Mouse (Mus musculus) midbrain, embryonic 13.5 days (tissue): ENCODE results near the gene Pate2. TPM values are rescaled to one million over a fixed set of nuclear protein-coding genes. Genes with fewer than 3 reads are reported as not detected.

Source experiments
- ATAC-seq: fragments of 200-750 bp; cut with Nextera tagmentation; 2 replicates; pipeline ENCODE4 v1.8.0; 2017; ENCODE audit warnings: mild to moderate bottlenecking, moderate TSS enrichment, moderate library complexity
- H3K27ac ChIP-seq: fragments of 300-500 bp; sonication (generic); 2 replicates; pipeline ENCODE4 v1.5.1; 2015; ENCODE audit warnings: inconsistent platforms, mild to moderate bottlenecking, moderate library complexity
- H3K27me3 ChIP-seq: fragments of 300-500 bp; sonication (generic); 2 replicates; pipeline ENCODE4 v1.6.1; 2015; ENCODE audit warnings: mild to moderate bottlenecking, inconsistent platforms
- H3K36me3 ChIP-seq: fragments of 300-500 bp; sonication (generic); 2 replicates; pipeline ENCODE4 v1.6.1; 2015; ENCODE audit warnings: mild to moderate bottlenecking, inconsistent platforms
- H3K4me1 ChIP-seq: fragments of 300-500 bp; sonication (generic); replicated peaks from 2 replicates; pipeline ENCODE4 v1.6.1; 2015; ENCODE audit warnings: inconsistent platforms
- H3K4me2 ChIP-seq: fragments of 300-500 bp; sonication (generic); replicated peaks from 2 replicates; pipeline ENCODE4 v1.6.1; 2015; ENCODE audit warnings: moderate library complexity, mild to moderate bottlenecking, inconsistent platforms
- H3K4me3 ChIP-seq: fragments of 300-500 bp; sonication (generic); replicated peaks from 2 replicates; pipeline ENCODE4 v1.5.1; 2015; ENCODE audit warnings: mild to moderate bottlenecking, inconsistent platforms
- H3K9ac ChIP-seq: fragments of 300-500 bp; sonication (generic); replicated peaks from 2 replicates; pipeline ENCODE4 v1.6.1; 2015; ENCODE audit warnings: mild to moderate bottlenecking, inconsistent platforms
- H3K9me3 ChIP-seq: fragments of 300-500 bp; sonication (generic); 2 replicates; pipeline ENCODE4 v1.6.1; 2016; ENCODE audit warnings: mild to moderate bottlenecking, inconsistent platforms
- WGBS: fragments of 180-500 bp; shearing (Covaris S2); methylation state at CpG from one replicate; pipeline ENCODE4 v1.1.7; 2015; 5-methylcytosine and 5-hydroxymethylcytosine counted together
- polyA plus RNA-seq: library from polyadenylated mRNA; unstranded; fragments of >200 nt; fragmentation: Nextera tagmentation; extraction: Ambion mirVana; gene quantifications from 2 replicates; pipeline ENCODE4 v1.2.1, GENCODE M21; 2015

Gene Pate2
- polyA plus RNA-seq, 1 experiment from 2014 or later: 2.1 TPM

GRCm38 (mm10) chr9:35539001-35539750, 30.9 kb upstream of the Pate2 start:
- Histone ChIP-seq H3K27ac (no peak overlapping the region), H3K9me3 (no peaks in the 10 kb centered on the region), H3K9ac (0 out of 2 replicates have a peak overlapping the region, but pooled peaks have one; percentile 25), H3K36me3 (peaks cover 19% of the 10 kb centered on the region; the same call in 1 of the 2 replicates), H3K4me2 (no peak overlapping the region), H3K4me1 (no peaks in the 10 kb centered on the region), H3K4me3 (no peak overlapping the region), H3K27me3 (no peaks in the 10 kb centered on the region)
- 77% methylated on average over 13 of the region's 13 CpGs for WGBS
- ATAC-seq: no peak

GRCm38 (mm10) chr9:35541024-35541423, 29.1 kb upstream of the Pate2 start:
- 0 out of 2 replicates have a peak, but pooled peaks cover 2% of the 10 kb centered on the region for H3K27me3 ChIP-seq
- no peak overlapping the region for H3K4me3 ChIP-seq
- WGBS: 87% methylated on average over 5 of the region's 5 CpGs
- peaks cover 37% of the 10 kb centered on the region for H3K36me3 ChIP-seq
- no peak for ATAC-seq
- no peaks in the 10 kb centered on the region for H3K4me1 ChIP-seq
- no peak overlapping the region for H3K27ac ChIP-seq
- no peak overlapping the region for H3K9ac ChIP-seq
- H3K9me3 ChIP-seq: no peaks in the 10 kb centered on the region
- no peak overlapping the region for H3K4me2 ChIP-seq

GRCm38 (mm10) chr9:35541488-35541887, 28.6 kb upstream of the Pate2 start:
- H3K27ac ChIP-seq: no peak overlapping the region
- no peak overlapping the region for H3K4me2 ChIP-seq
- no peak overlapping the region for H3K4me3 ChIP-seq
- peaks cover 40% of the 10 kb centered on the region for H3K36me3 ChIP-seq
- 0 out of 2 replicates have a peak, but pooled peaks cover 2% of the 10 kb centered on the region for H3K27me3 ChIP-seq
- no peaks in the 10 kb centered on the region for H3K4me1 ChIP-seq
- no peak overlapping the region for H3K9ac ChIP-seq
- no peaks in the 10 kb centered on the region for H3K9me3 ChIP-seq
- WGBS: 7% methylated on average over 6 of the region's 6 CpGs
- peak; percentile 85 for ATAC-seq

GRCm38 (mm10) chr9:35541941-35542340, 28.1 kb upstream of the Pate2 start:
- 77% methylated on average over 6 of the region's 6 CpGs for WGBS
- ATAC-seq: no peak
- H3K9ac ChIP-seq: no peak overlapping the region

GRCm38 (mm10) chr9:35543099-35543860, 26.8 kb upstream of the Pate2 start:
- Histone ChIP-seq H3K36me3 (peaks cover 49% of the 10 kb centered on the region), H3K9me3 (no peaks in the 10 kb centered on the region), H3K27ac (no peak overlapping the region), H3K4me1 (no peaks in the 10 kb centered on the region), H3K4me3 (no peak overlapping the region), H3K9ac (no peak overlapping the region), H3K27me3 (0 out of 2 replicates have a peak, but pooled peaks cover 2% of the 10 kb centered on the region), H3K4me2 (no peak overlapping the region)
- ATAC-seq: no peak
- 73% methylated on average over 14 of the region's 14 CpGs for WGBS

More at GRCm38 (mm10) chr9:35541941-35542340, 28.1 kb upstream of the Pate2 start:
- Histone ChIP-seq H3K27me3 (0 out of 2 replicates have a peak, but pooled peaks cover 2% of the 10 kb centered on the region), H3K36me3 (peaks cover 44% of the 10 kb centered on the region), H3K4me1 (no peaks in the 10 kb centered on the region), H3K4me2 (no peak overlapping the region), H3K4me3 (no peak overlapping the region), H3K27ac (no peak overlapping the region), H3K9me3 (no peaks in the 10 kb centered on the region)

GRCm38 (mm10) chr9:35544666-35545065, 25.4 kb upstream of the Pate2 start:
- Histone ChIP-seq H3K36me3 (peaks cover 51% of the 10 kb centered on the region), H3K4me3 (no peak overlapping the region), H3K9ac (no peak overlapping the region), H3K9me3 (no peaks in the 10 kb centered on the region), H3K4me2 (no peak overlapping the region), H3K4me1 (no peaks in the 10 kb centered on the region), H3K27ac (no peak overlapping the region), H3K27me3 (0 out of 2 replicates have a peak, but pooled peaks cover 2% of the 10 kb centered on the region)
- ATAC-seq: no peak
- WGBS: 82% methylated on average over 2 of the region's 2 CpGs

- Histone ChIP-seq H3K9ac (no peak overlapping the region), H3K4me1 (no peaks in the 10 kb centered on the region), H3K36me3 (peaks cover 50% of the 10 kb centered on the region), H3K4me3 (no peak overlapping the region), H3K27me3 (0 out of 2 replicates have a peak, but pooled peaks cover 2% of the 10 kb centered on the region), H3K4me2 (no peak overlapping the region), H3K9me3 (no peaks in the 10 kb centered on the region), H3K27ac (no peak overlapping the region)
- 76% methylated on average over 12 of the region's 12 CpGs for WGBS
- ATAC-seq: no peak
Measured at GRCm38 (mm10) chr9:35545704-35546103, 24.4 kb upstream of the Pate2 start.

- Histone ChIP-seq H3K36me3 (peaks cover 55% of the 10 kb centered on the region), H3K4me3 (no peak overlapping the region)
Measured at GRCm38 (mm10) chr9:35546745-35547144, 23.3 kb upstream of the Pate2 start.

GRCm38 (mm10) chr9:35548455-35548854, 21.6 kb upstream of the Pate2 start:
- H3K4me1 ChIP-seq: no peaks in the 10 kb centered on the region
- H3K4me2 ChIP-seq: no peak overlapping the region
- no peak overlapping the region for H3K27ac ChIP-seq
- 86% methylated on average over 9 of the region's 9 CpGs for WGBS
- no peak overlapping the region for H3K9ac ChIP-seq
- peaks cover 47% of the 10 kb centered on the region for H3K36me3 ChIP-seq
- H3K4me3 ChIP-seq: no peak overlapping the region
- ATAC-seq: no peak
- no peaks in the 10 kb centered on the region for H3K9me3 ChIP-seq
- 0 out of 2 replicates have a peak, but pooled peaks cover 2% of the 10 kb centered on the region for H3K27me3 ChIP-seq

More at GRCm38 (mm10) chr9:35546745-35547144, 23.3 kb upstream of the Pate2 start:
- ATAC-seq: no peak
- 85% methylated on average over 9 of the region's 9 CpGs for WGBS
- no peaks in the 10 kb centered on the region for H3K4me1 ChIP-seq
- no peaks in the 10 kb centered on the region for H3K9me3 ChIP-seq
- H3K27me3 ChIP-seq: 0 out of 2 replicates have a peak, but pooled peaks cover 2% of the 10 kb centered on the region
- H3K27ac ChIP-seq: no peak overlapping the region
- no peak overlapping the region for H3K4me2 ChIP-seq
- no peak overlapping the region for H3K9ac ChIP-seq

- no peaks in the 10 kb centered on the region for H3K9me3 ChIP-seq
- peaks cover 14% of the 10 kb centered on the region; the same call in 1 of the 2 replicates for H3K27me3 ChIP-seq
- WGBS: 77% methylated on average over 12 of the region's 12 CpGs
- peaks cover 27% of the 10 kb centered on the region for H3K4me1 ChIP-seq
- H3K4me3 ChIP-seq: no peak overlapping the region
- H3K36me3 ChIP-seq: peaks cover 24% of the 10 kb centered on the region
- H3K4me2 ChIP-seq: no peak overlapping the region; the same call in 1 of the 2 replicates
- no peak for ATAC-seq
- H3K27ac ChIP-seq: no peak overlapping the region
- H3K9ac ChIP-seq: no peak overlapping the region
Measured at GRCm38 (mm10) chr9:35556494-35557102, 13.5 kb upstream of the Pate2 start.

GRCm38 (mm10) chr9:35558257-35559008, 11.7 kb upstream of the Pate2 start, which contains the start of the genes Ddx25 and Pus3:
Gene Ddx25 (minus strand): TSS chr9:35558528.
Gene Pus3 (plus strand): TSS chr9:35558595.
- ATAC-seq: peak; percentile 89
- Histone ChIP-seq H3K27ac (peak within 1 kb of the TSS; percentile 74), H3K4me1 (peaks cover 27% of the 10 kb centered on the region), H3K9ac (peak within 1 kb of the TSS; percentile 74), H3K4me3 (peak within 1 kb of the TSS; percentile 66), H3K9me3 (no peaks in the 10 kb centered on the region), H3K4me2 (peak within 1 kb of the TSS; percentile 84), H3K36me3 (peaks cover 22% of the 10 kb centered on the region), H3K27me3 (peaks cover 14% of the 10 kb centered on the region; the same call in 1 of the 2 replicates)
- WGBS: under 1% methylated on average over 56 of the region's 59 CpGs
